Mouse (Mus musculus): ENCODE measurements around the gene Slitrk2.
A peak's percentile ranks its signal among the peaks of the same experiment; 100 is the strongest.

Gene Slitrk2

GRCm38 (mm10) chrX:66648911-66649620 is at the start of gene Slitrk2:
Gene Slitrk2 (plus strand): TSS chrX:66649318.
- peak; percentile 36 for DNase-seq (ENCODE audit: low spot score)

GRCm38 (mm10) chrX:66605490-66605889 is 43.6 kb upstream of the Slitrk2 start:
- no peak for DNase-seq (ENCODE audit: low spot score)

GRCm38 (mm10) chrX:66652455-66653144 is 3.5 kb downstream of the Slitrk2 start:
- DNase-seq (ENCODE audit: low spot score) = peak; percentile 66

GRCm38 (mm10) chrX:66657365-66657764 is 8.2 kb downstream of the Slitrk2 start:
- DNase-seq (ENCODE audit: low spot score) = no peak

- DNase-seq (ENCODE audit: low spot score) = no peak
These were observed 27.8 kb downstream of the Slitrk2 start for GRCm38 (mm10) chrX:66676959-66677358.

GRCm38 (mm10) chrX:66678646-66679045 is 29.5 kb downstream of the Slitrk2 start:
- no peak for DNase-seq (ENCODE audit: low spot score)
